In the genomic region with DNA sequence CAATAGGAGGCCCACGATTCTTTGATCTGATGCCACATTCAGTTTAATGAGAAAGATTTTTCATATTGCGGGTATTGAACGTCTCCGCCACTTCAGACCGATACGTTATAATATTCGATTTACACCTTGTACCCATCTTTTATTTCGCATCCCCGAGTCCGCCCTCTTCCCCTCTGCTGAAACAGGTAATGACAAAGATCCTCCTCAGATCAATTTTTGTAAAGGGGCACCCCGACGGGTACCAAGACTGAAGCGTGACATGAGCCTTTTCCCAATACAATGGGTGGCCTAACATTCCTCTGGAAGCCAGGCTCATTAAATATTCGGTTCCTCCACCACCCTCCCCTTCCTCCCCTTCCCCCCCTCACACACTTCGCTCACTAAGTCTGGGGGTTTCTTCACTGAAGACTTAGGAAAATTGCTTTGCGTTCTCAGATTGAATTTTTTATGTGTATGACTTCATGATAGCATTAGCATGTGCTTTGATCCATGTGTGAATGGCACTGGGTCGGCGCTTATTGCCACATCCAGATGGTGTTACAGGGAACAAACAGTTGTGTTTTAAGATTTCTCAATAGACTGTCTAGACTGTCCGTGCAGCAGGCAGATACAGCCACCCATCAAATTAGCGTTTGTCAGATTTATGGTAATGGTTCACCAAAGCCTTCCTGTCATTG, we compare ENCODE assay signal across 9 mouse cellular contexts.
DNase-seq lines count a peak whose midpoint lies in the region; ATAC-seq lines count a peak whose summit lies in the region.
"Had no signal": no experiment of that assay in that cellular context is flagged by ENCODE, and none has a peak within 500 bp of the region (broad histone marks: within the 10 kb centered on the region; RNA-seq: fewer than 3 reads in every experiment).

No protein-coding gene starts in this region.

- peaks cover 52% of the 10 kb centered on the region for H3K4me1 ChIP-seq in kidney, embryonic 16.5 days (ENCODE audit: insufficient read depth, low read length)
- peaks cover 15% of the 10 kb centered on the region for H3K4me1 ChIP-seq in forebrain, embryonic 11.5 days (replicated peaks; ENCODE audit: control insufficient read depth, insufficient read depth, low read length)
- peaks cover 43% of the 10 kb centered on the region for H3K4me1 ChIP-seq in limb, embryonic 10.5 days

- no peaks in the 10 kb centered on the region for H3K9me3 ChIP-seq in kidney, embryonic 16.5 days (ENCODE audit: low read length)
- H3K9me3 ChIP-seq in forebrain, embryonic 11.5 days (ENCODE audit: control insufficient read depth, low read length) = no peaks in the 10 kb centered on the region
- H3K9me3 ChIP-seq in limb, embryonic 10.5 days (replicated peaks) = no peaks in the 10 kb centered on the region

- no peaks in the 10 kb centered on the region for H3K27me3 ChIP-seq in kidney, embryonic 16.5 days (ENCODE audit: insufficient read depth, low read length)
- H3K27me3 ChIP-seq in forebrain, embryonic 11.5 days (ENCODE audit: control insufficient read depth, insufficient read depth, low read length) = no peaks in the 10 kb centered on the region
- no peaks in the 10 kb centered on the region for H3K27me3 ChIP-seq in limb, embryonic 10.5 days (ENCODE audit: low read depth, poor library complexity, severe bottlenecking)

- no peak overlapping the region for H3K27ac ChIP-seq in kidney, embryonic 16.5 days (ENCODE audit: low read length)
- H3K27ac ChIP-seq in forebrain, embryonic 11.5 days (ENCODE audit: low read depth, low read length) = no peak overlapping the region
- no peak overlapping the region for H3K27ac ChIP-seq in limb, embryonic 10.5 days

- 39% methylated on average over 20 of the region's 20 CpGs for WGBS in kidney, embryonic 16.5 days
- WGBS in forebrain, embryonic 11.5 days = 20% methylated on average over 20 of the region's 20 CpGs
- WGBS in limb, embryonic 10.5 days = 34% methylated on average over 20 of the region's 20 CpGs

- no peak overlapping the region for H3K9ac ChIP-seq in kidney, embryonic 16.5 days (replicated peaks; ENCODE audit: low read length)
- H3K9ac ChIP-seq in forebrain, embryonic 11.5 days (ENCODE audit: low read length) = no peak overlapping the region

- DNase-seq in kidney, postnatal 25 days = no peak
- DNase-seq in forebrain, embryonic 11.5 days (ENCODE audit: low spot score) = no peak
- no peak for DNase-seq in limb, embryonic 10.5 days (ENCODE audit: low spot score)
- DNase-seq in neural tube, embryonic 10.5 days (ENCODE audit: extremely low spot score, low spot score) = peak; percentile 63
- no peak for DNase-seq in urinary bladder, postnatal 14 days (ENCODE audit: low spot score)
- DNase-seq in gastrocnemius, postnatal 10 days = no peak
- DNase-seq in thymus, postnatal 4 days = no peak
- DNase-seq: adrenal gland, adult 8-10 months had no signal

- peak overlapping the region; percentile 39 for H3K4me2 ChIP-seq in kidney, embryonic 16.5 days (replicated peaks; ENCODE audit: low read depth, low read length)
- H3K4me2 ChIP-seq in forebrain, embryonic 11.5 days (ENCODE audit: low read depth, low read length, severe bottlenecking) = peak overlapping the region; percentile 37

- no peaks in the 10 kb centered on the region for H3K36me3 ChIP-seq in kidney, embryonic 16.5 days (ENCODE audit: insufficient read depth, low read length)
- no peaks in the 10 kb centered on the region for H3K36me3 ChIP-seq in forebrain, embryonic 11.5 days (ENCODE audit: control insufficient read depth, insufficient read depth, low read length)
- H3K36me3 ChIP-seq in limb, embryonic 10.5 days = no peaks in the 10 kb centered on the region

- ATAC-seq in kidney, embryonic 16.5 days (ENCODE audit: low FRiP score, low TSS enrichment) = peak; percentile 50
- ATAC-seq in forebrain, embryonic 11.5 days (replicated peaks; ENCODE audit: low FRiP score) = peak; percentile 78

- H3K4me3 ChIP-seq in kidney, embryonic 16.5 days (ENCODE audit: low read length) = no peak overlapping the region; the same call in 1 of the 2 replicates
- no peak overlapping the region for H3K4me3 ChIP-seq in forebrain, embryonic 11.5 days (ENCODE audit: low read depth, low read length)
- H3K4me3 ChIP-seq in limb, embryonic 10.5 days = 0 out of 2 replicates have a peak overlapping the region, but pooled peaks have one; percentile 4
